Mouse (Mus musculus) heart, postnatal 0 days (tissue): ENCODE measurements at regions not wholly inside any gene's neighbourhood (a gene's known extent, or its start where the extent isn't known, plus 50 kb on each side); places are given as distances from the start of the nearest gene placed in this dataset.

Source experiments
- CTCF ChIP-seq: IDR thresholded peaks from 2 replicates; pipeline ENCODE4 v1.5.1; 2016; ENCODE audit warnings: antibody characterized with exemption, control low read depth, low read depth
- EP300 ChIP-seq: IDR thresholded peaks from 2 replicates; pipeline ENCODE4 v1.6.1; 2016; ENCODE audit warnings: antibody characterized with exemption, low read depth

- no peak for TF ChIP-seq CTCF
- TF ChIP-seq EP300: no peak
Observed at GRCm38 (mm10) chr17:62161457-62161856, 719.7 kb downstream of the Efna5 start.
